Mouse (Mus musculus): ENCODE results near the gene Rasgef1b.

DNA sequence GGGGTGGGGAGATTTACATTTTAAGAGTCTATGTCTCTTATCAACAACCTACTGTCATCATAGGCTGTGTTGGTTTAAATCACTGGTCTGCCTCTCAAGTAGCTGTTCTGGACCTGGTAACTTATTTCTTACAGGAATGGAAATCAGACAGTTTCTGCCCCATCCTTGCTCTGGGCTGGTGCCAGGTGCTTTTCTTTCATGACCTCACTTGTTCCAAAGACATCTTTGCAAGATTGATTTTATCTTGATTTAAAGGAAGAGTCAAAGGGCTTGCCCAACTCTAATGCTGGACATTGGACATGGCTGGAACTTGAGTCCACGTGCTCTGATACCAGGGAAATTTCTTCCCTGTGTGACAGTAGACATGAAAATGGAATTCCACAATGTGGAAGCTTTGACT is 315.0 kb downstream of the Rasgef1b start:
- no peak for TF ChIP-seq POLR2A (IDR thresholded peaks at IDR 0.05; ENCODE audit: borderline replicate concordance, control insufficient read depth, low read depth, low read length)
- TF ChIP-seq CTCF (IDR thresholded peaks at IDR 0.05; ENCODE audit: control insufficient read depth, insufficient read depth, low read length), result no peak
